Mouse (Mus musculus) hindbrain, embryonic 16.5 days (tissue): ENCODE results near the gene Dynll2. TPM values are rescaled to one million over a fixed set of nuclear protein-coding genes. Genes with fewer than 3 reads are reported as not detected.

Experiments used
- ATAC-seq: fragments of 200-750 bp; cut with Nextera tagmentation; 2 replicates; pipeline ENCODE4 v1.8.0; 2017; ENCODE audit warnings: moderate TSS enrichment, moderate library complexity
- H3K27ac ChIP-seq: fragments of 300-500 bp; sonication (generic); 2 replicates; pipeline ENCODE4 v1.5.1; 2014; ENCODE audit warnings: low read depth, mild to moderate bottlenecking, control low read depth, low read length, moderate library complexity
- H3K27me3 ChIP-seq: fragments of 300-500 bp; sonication (generic); replicated peaks from 2 replicates; pipeline ENCODE4 v1.6.1; 2014; ENCODE audit warnings: low read length; ENCODE audit not compliant: control insufficient read depth, insufficient read depth
- H3K36me3 ChIP-seq: fragments of 300-500 bp; sonication (generic); 2 replicates; pipeline ENCODE4 v1.6.1; 2014; ENCODE audit warnings: mild to moderate bottlenecking, low read length, moderate library complexity, mixed read lengths; ENCODE audit not compliant: control insufficient read depth, insufficient read depth
- H3K4me1 ChIP-seq: fragments of 300-500 bp; sonication (generic); 2 replicates; pipeline ENCODE4 v1.6.1; 2014; ENCODE audit warnings: low read depth, low read length; ENCODE audit not compliant: control insufficient read depth, insufficient read depth
- H3K4me2 ChIP-seq: fragments of 300-500 bp; sonication (generic); 2 replicates; pipeline ENCODE4 v1.6.1; 2014; ENCODE audit warnings: mild to moderate bottlenecking, low read length, control low read depth, moderate library complexity
- H3K4me3 ChIP-seq: fragments of 300-500 bp; sonication (generic); 2 replicates; pipeline ENCODE4 v1.5.1; 2014; ENCODE audit warnings: mild to moderate bottlenecking, low read length, control low read depth, moderate library complexity
- H3K9ac ChIP-seq: fragments of 300-500 bp; sonication (generic); 2 replicates; pipeline ENCODE4 v1.6.1; 2014; ENCODE audit warnings: low read depth, mild to moderate bottlenecking, control low read depth, low read length, moderate library complexity
- H3K9me3 ChIP-seq: fragments of 300-500 bp; sonication (generic); 2 replicates; pipeline ENCODE4 v1.6.1; 2014; ENCODE audit warnings: mild to moderate bottlenecking, low read length, moderate library complexity; ENCODE audit not compliant: control insufficient read depth
- WGBS: fragments of 180-500 bp; shearing (Covaris S2); extraction: QIAGEN DNeasy Blood & Tissue Kit; methylation state at CpG from one replicate; pipeline ENCODE4 v1.1.7; 2014; 5-methylcytosine and 5-hydroxymethylcytosine counted together
- polyA plus RNA-seq: library from polyadenylated mRNA; unstranded; fragments of >200 nt; fragmentation: Nextera tagmentation; extraction: Ambion mirVana; gene quantifications from 2 replicates; pipeline ENCODE4 v1.2.1, GENCODE M21; 2015

Dynll2 gene
- polyA plus RNA-seq, 1 experiment from 2014 or later = 54.5 TPM

DNA sequence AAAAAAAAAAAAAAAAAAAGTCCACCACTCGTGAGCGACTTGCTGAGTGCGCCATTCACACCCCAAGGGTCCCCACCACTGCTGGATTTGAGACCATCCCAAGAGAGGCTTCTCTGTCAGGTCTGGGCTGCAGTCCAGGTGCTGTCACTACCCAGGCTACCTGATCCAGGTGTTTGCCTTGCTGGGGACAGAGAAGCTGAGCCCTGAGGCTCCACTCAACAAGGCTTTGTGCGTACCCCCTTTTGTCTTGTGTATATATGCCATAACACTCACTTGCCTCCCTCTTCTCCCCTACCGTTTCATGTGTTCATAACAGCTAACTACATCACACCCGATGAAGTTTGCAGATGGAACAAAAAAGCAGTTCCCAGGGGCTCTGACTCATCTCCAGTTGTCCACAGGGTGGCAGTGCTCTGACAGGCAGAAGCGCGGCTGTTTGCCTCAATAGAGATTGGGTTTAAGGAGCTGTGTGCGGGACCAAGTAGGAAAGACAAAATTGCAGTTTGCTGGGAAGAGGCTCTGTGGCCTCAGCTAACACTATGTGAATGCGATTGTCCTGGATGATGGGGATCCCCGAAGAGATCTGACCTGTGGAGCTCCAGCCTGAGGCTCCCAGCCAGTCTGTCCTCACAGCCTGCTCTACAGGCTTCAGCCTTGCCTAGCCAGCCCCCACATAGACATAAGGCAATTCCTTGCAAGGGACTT, 12.7 kb downstream of the Dynll2 start:
- Histone ChIP-seq H3K27me3 (no peaks in the 10 kb centered on the region), H3K4me1 (peaks cover 5% of the 10 kb centered on the region; the same call in 1 of the 2 replicates), H3K4me2 (no peak overlapping the region), H3K27ac (no peak overlapping the region), H3K4me3 (no peak overlapping the region), H3K9ac (peak overlapping the region; percentile 38; the same call in 1 of the 2 replicates), H3K36me3 (peaks cover 16% of the 10 kb centered on the region), H3K9me3 (no peaks in the 10 kb centered on the region)
- ATAC-seq = peak; percentile 75
- WGBS = 11% methylated on average over 11 of the region's 11 CpGs

- ATAC-seq = no peak
- peaks cover 5% of the 10 kb centered on the region; the same call in 1 of the 2 replicates for H3K4me1 ChIP-seq
- H3K4me2 ChIP-seq = no peak overlapping the region
- H3K9me3 ChIP-seq = no peaks in the 10 kb centered on the region
- no peak overlapping the region for H3K27ac ChIP-seq
- H3K27me3 ChIP-seq = no peaks in the 10 kb centered on the region
- H3K4me3 ChIP-seq = no peak overlapping the region
- H3K36me3 ChIP-seq = peaks cover 13% of the 10 kb centered on the region
- WGBS = 50% methylated on average over 10 of the region's 10 CpGs
- H3K9ac ChIP-seq = no peak overlapping the region
These were observed 13.6 kb downstream of the Dynll2 start for GRCm38 (mm10) chr11:87973559-87974305.

DNA sequence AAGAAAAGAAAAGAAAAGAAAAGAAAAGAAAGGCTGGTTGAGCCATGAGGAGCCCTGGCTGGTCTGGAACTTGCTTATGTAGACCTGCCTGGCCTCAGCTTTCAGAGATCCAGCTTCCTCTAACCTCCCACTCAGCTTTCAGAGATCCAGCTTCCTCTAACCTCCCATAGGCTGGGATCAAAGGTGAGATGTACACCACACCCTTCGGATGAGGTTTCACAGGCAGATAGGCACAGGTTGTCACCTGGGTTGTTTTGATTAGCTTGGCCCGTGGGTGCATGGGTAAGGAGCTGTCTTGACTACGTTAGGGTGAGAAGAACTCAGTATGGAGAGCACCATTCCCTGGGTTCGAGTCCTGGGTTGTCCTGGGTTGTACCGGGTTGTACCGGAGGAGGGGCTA, 14.5 kb downstream of the Dynll2 start:
- Histone ChIP-seq H3K9ac (no peak overlapping the region), H3K27ac (no peak overlapping the region), H3K4me3 (no peak overlapping the region), H3K9me3 (no peaks in the 10 kb centered on the region), H3K4me2 (no peak overlapping the region), H3K27me3 (no peaks in the 10 kb centered on the region), H3K4me1 (peaks cover 7% of the 10 kb centered on the region; the same call in 1 of the 2 replicates), H3K36me3 (peaks cover 5% of the 10 kb centered on the region; the same call in 1 of the 2 replicates)
- 87% methylated on average over 6 of the region's 6 CpGs for WGBS
- no peak for ATAC-seq

GRCm38 (mm10) chr11:87968356-87969122, 18.8 kb downstream of the Dynll2 start:
- Histone ChIP-seq H3K4me3 (no peak overlapping the region), H3K4me1 (peaks cover 3% of the 10 kb centered on the region; the same call in 1 of the 2 replicates), H3K27ac (no peak overlapping the region), H3K9ac (no peak overlapping the region), H3K36me3 (no peaks in the 10 kb centered on the region), H3K4me2 (peak overlapping the region; percentile 63; the same call in 1 of the 2 replicates), H3K27me3 (no peaks in the 10 kb centered on the region), H3K9me3 (no peaks in the 10 kb centered on the region)
- WGBS = 17% methylated on average over 18 of the region's 20 CpGs
- no peak for ATAC-seq

DNA sequence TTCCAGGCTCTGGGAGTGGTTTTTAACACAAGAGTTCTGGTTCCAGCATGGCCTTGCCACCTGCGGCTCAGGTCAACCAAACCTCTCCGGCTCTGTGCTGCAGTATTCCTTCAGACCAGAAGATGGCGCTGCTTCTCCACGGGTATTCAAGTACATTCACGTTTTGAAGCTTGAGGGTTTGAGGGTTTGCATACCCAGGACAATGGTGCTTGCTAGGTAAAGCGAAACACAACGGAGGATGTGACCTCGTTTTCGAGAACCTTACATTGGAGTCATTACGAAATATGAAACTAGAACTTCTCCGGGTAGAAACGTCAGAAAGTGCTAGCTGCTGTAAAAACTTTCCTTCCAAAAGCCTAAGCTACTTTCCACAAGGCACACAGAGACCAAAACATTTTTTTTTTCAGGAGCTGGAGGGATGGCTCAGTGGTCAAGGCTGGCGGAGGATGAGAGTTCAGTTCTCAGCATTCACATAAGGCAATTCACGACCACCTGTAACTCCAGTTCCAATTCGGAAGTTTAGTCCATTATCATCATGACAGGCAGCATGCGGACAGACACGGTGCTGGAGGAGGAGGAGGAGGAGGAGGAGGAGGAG, 19.5 kb downstream of the Dynll2 start:
- peak overlapping the region; percentile 27 for H3K4me3 ChIP-seq
- ATAC-seq = no peak
- H3K4me2 ChIP-seq = peak overlapping the region; percentile 63
- no peaks in the 10 kb centered on the region for H3K36me3 ChIP-seq
- WGBS = 2% methylated on average over 17 of the region's 17 CpGs
- no peak overlapping the region; the same call in 1 of the 2 replicates for H3K9ac ChIP-seq
- H3K9me3 ChIP-seq = no peaks in the 10 kb centered on the region
- peaks cover 3% of the 10 kb centered on the region; the same call in 1 of the 2 replicates for H3K4me1 ChIP-seq
- H3K27ac ChIP-seq = no peak overlapping the region
- H3K27me3 ChIP-seq = no peaks in the 10 kb centered on the region

DNA sequence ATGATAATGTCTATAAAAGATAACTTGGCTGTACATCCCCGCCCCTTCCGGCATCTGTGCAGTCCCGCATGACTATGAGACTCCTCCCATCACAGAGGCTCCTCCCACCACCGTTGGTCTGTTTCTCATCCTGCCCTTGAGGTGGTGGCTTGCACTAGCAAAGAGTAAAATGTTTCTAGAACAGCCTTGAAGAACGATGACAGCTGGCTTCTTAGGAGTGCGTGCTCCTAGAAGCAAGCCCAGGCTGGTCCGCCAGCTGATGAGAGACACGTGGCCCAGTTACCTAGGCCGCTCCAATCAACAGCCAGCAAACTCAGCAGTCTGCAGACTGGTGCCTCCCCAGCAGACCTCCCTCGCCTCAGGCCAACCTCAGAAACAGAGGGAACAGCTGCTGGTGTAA, 21.1 kb downstream of the Dynll2 start:
- H3K9ac ChIP-seq = no peak overlapping the region
- peak; percentile 50; the same call in 1 of the 2 replicates for ATAC-seq
- H3K36me3 ChIP-seq = no peaks in the 10 kb centered on the region
- peaks cover 3% of the 10 kb centered on the region; the same call in 1 of the 2 replicates for H3K4me1 ChIP-seq
- 51% methylated on average over 10 of the region's 10 CpGs for WGBS
- no peak overlapping the region for H3K4me3 ChIP-seq
- no peak overlapping the region for H3K4me2 ChIP-seq
- no peaks in the 10 kb centered on the region for H3K27me3 ChIP-seq
- no peak overlapping the region for H3K27ac ChIP-seq
- H3K9me3 ChIP-seq = no peaks in the 10 kb centered on the region

- H3K4me2 ChIP-seq = no peak overlapping the region
- H3K4me1 ChIP-seq = peaks cover 3% of the 10 kb centered on the region; the same call in 1 of the 2 replicates
- no peaks in the 10 kb centered on the region for H3K9me3 ChIP-seq
- H3K27ac ChIP-seq = no peak overlapping the region
- no peak overlapping the region for H3K4me3 ChIP-seq
- no peak for ATAC-seq
- H3K9ac ChIP-seq = no peak overlapping the region
- H3K36me3 ChIP-seq = no peaks in the 10 kb centered on the region
- 40% methylated on average over 3 of the region's 3 CpGs for WGBS
- H3K27me3 ChIP-seq = no peaks in the 10 kb centered on the region
These were observed 22.0 kb downstream of the Dynll2 start for GRCm38 (mm10) chr11:87965293-87965692.

- 47% methylated on average over 7 of the region's 7 CpGs for WGBS
- no peak overlapping the region for H3K9ac ChIP-seq
- no peaks in the 10 kb centered on the region for H3K27me3 ChIP-seq
- H3K9me3 ChIP-seq = no peaks in the 10 kb centered on the region
- H3K4me1 ChIP-seq = no peaks in the 10 kb centered on the region
- no peak for ATAC-seq
- no peak overlapping the region for H3K4me3 ChIP-seq
- H3K27ac ChIP-seq = no peak overlapping the region
- no peaks in the 10 kb centered on the region for H3K36me3 ChIP-seq
- H3K4me2 ChIP-seq = no peak overlapping the region
These were observed 30.3 kb downstream of the Dynll2 start for GRCm38 (mm10) chr11:87957066-87957465.
